Mouse (Mus musculus) left cerebral cortex, postnatal 25 days (tissue): ENCODE results near the gene R3hdm1. TPM values are rescaled to one million over a fixed set of nuclear protein-coding genes. Genes with fewer than 3 reads are reported as not detected.
"Not testable (repeated sequence)": the region's sequence is repeated elsewhere in the genome, so short reads cannot be mapped to it uniquely, and the experiment has no call there.

Source experiments
- DNase-seq, 2 experiments: peaks; one replicate each; pipeline ENCODE4 v3.0.0; 2022; ENCODE audit warnings: low spot score in 2 of 2, mixed read lengths in 1 of 2
- intact Hi-C: fragments of 180-260 bp; cut with DNase I; formaldehyde crosslinking; loops from one replicate; pipeline ENCODE4 v1.15.1; 2025
- total RNA-seq, 2 experiments: library from RNA; stranded (reverse); gene quantifications; 2 replicates each; pipeline ENCODE4 v1.2.3; 2021

Gene R3hdm1
- total RNA-seq, 2 experiments from 2014 or later: 501 to 534 TPM

GRCm38 (mm10) chr1:128103520-128104088 lies 503 bp downstream of the R3hdm1 start:
- intact Hi-C loops: no loop called here
- no peak for DNase-seq

GRCm38 (mm10) chr1:128120913-128121627 lies 18.0 kb downstream of the R3hdm1 start:
- no peak for DNase-seq
- intact Hi-C loops: no loop called here

GRCm38 (mm10) chr1:128136222-128136621 lies 33.1 kb downstream of the R3hdm1 start:
- DNase-seq, intact Hi-C loops: not testable (repeated sequence)

- intact Hi-C loops: loop anchor here (2.0 to 5.0 kb wide), 4 partner anchors 64 to 314 kb away; no protein-coding TSS in a partner anchor
- DNase-seq: peak in 1 of 2 experiments; percentile 34
Measured at GRCm38 (mm10) chr1:128141039-128141438, 37.9 kb downstream of the R3hdm1 start.

- intact Hi-C loops: loop anchor here (2.0 to 5.0 kb wide), 4 partner anchors 64 to 314 kb away; no protein-coding TSS in a partner anchor
Measured at GRCm38 (mm10) chr1:128141737-128142136, 38.6 kb downstream of the R3hdm1 start.

GRCm38 (mm10) chr1:128166956-128167355 lies 63.9 kb downstream of the R3hdm1 start:
- DNase-seq: no peak
- intact Hi-C loops: no loop called here

More at GRCm38 (mm10) chr1:128141737-128142136, 38.6 kb downstream of the R3hdm1 start:
- peak; percentile 28 to 89 for DNase-seq

GRCm38 (mm10) chr1:128170104-128170503 lies 67.0 kb downstream of the R3hdm1 start:
- intact Hi-C loops: no loop called here
- DNase-seq: no peak

- intact Hi-C loops: no loop called here
- no peak for DNase-seq
Measured at GRCm38 (mm10) chr1:128191426-128191825, 88.3 kb downstream of the R3hdm1 start.

- intact Hi-C loops: no loop called here
Measured at GRCm38 (mm10) chr1:128192369-128192768, 89.3 kb downstream of the R3hdm1 start.

GRCm38 (mm10) chr1:128194011-128194410 lies 90.9 kb downstream of the R3hdm1 start:
- no peak for DNase-seq
- intact Hi-C loops: no loop called here

More at GRCm38 (mm10) chr1:128192369-128192768, 89.3 kb downstream of the R3hdm1 start:
- DNase-seq: no peak

- intact Hi-C loops: no loop called here
- no peak for DNase-seq
Measured at GRCm38 (mm10) chr1:128197353-128197752, 94.3 kb downstream of the R3hdm1 start.

- DNase-seq: no peak
- intact Hi-C loops: no loop called here
Measured at GRCm38 (mm10) chr1:128213261-128213660, 110.2 kb downstream of the R3hdm1 start.

GRCm38 (mm10) chr1:128221886-128222285 lies 118.8 kb downstream of the R3hdm1 start:
- intact Hi-C loops: no loop called here
- DNase-seq: no peak

GRCm38 (mm10) chr1:128223304-128223703 lies 120.2 kb downstream of the R3hdm1 start:
- DNase-seq: no peak
- intact Hi-C loops: no loop called here

- no peak for DNase-seq
- intact Hi-C loops: no loop called here
Measured at GRCm38 (mm10) chr1:128235181-128235580, 132.1 kb downstream of the R3hdm1 start.

- intact Hi-C loops: no loop called here
- DNase-seq: no peak
Measured at GRCm38 (mm10) chr1:128243627-128243995, 140.5 kb downstream of the R3hdm1 start, which contains the start of gene Ubxn4. Gene Ubxn4, plus strand, starts transcription at chr1:128243964.

GRCm38 (mm10) chr1:128243996-128244726 lies 141.1 kb downstream of the R3hdm1 start:
- peak; percentile 96 to 98 for DNase-seq
- intact Hi-C loops: no loop called here

GRCm38 (mm10) chr1:128244727-128245355 lies 141.7 kb downstream of the R3hdm1 start:
- intact Hi-C loops: no loop called here
- DNase-seq: no peak

- DNase-seq, intact Hi-C loops: not testable (repeated sequence)
Measured at GRCm38 (mm10) chr1:128267061-128267460, 164.0 kb downstream of the R3hdm1 start.

GRCm38 (mm10) chr1:128270731-128271130 lies 167.6 kb downstream of the R3hdm1 start:
- intact Hi-C loops: no loop called here
- DNase-seq: no peak
